ENCODE assay signal across 18 mouse cellular contexts in genomic region chr1:152260950-152261349, GRCm38 (mm10).
DNase-seq lines count a peak whose midpoint lies in the region; ATAC-seq and TF ChIP-seq lines count a peak whose summit lies in the region.
"Had no signal": no experiment of that assay in that cellular context is flagged by ENCODE, and none has a peak within 500 bp of the region (broad histone marks: within the 10 kb centered on the region; RNA-seq: fewer than 3 reads in every experiment).

No protein-coding gene starts in this region.

- no peak overlapping the region for H3K9ac ChIP-seq in lung, embryonic 14.5 days
- H3K9ac ChIP-seq: heart, embryonic 15.5 days; limb, embryonic 13.5 days; liver, embryonic 15.5 days had no signal

- 97% methylated on average over 1 of the region's 1 CpGs for WGBS in lung, embryonic 14.5 days

- no peak overlapping the region for H3K4me2 ChIP-seq in lung, embryonic 14.5 days
- H3K4me2 ChIP-seq: heart, embryonic 15.5 days; limb, embryonic 13.5 days; liver, embryonic 15.5 days had no signal

- intact Hi-C loops in gastrocnemius, adult 2 months (cut with DNase I): no loop called here

- H3K27ac ChIP-seq in gastrocnemius, adult 2 months: no peak overlapping the region
- no peak overlapping the region for H3K27ac ChIP-seq in lung, embryonic 14.5 days (ENCODE audit: low read depth)
- H3K27ac ChIP-seq: heart, adult 2 months; heart, embryonic 15.5 days; limb, embryonic 13.5 days; liver, embryonic 15.5 days had no signal

- no peaks in the 10 kb centered on the region for H3K9me3 ChIP-seq in lung, embryonic 14.5 days (ENCODE audit: low read depth, low read length)
- H3K9me3 ChIP-seq: heart, embryonic 15.5 days; limb, embryonic 13.5 days; liver, embryonic 15.5 days had no signal

- no peaks in the 10 kb centered on the region for H3K4me1 ChIP-seq in lung, embryonic 14.5 days (ENCODE audit: insufficient read depth)
- H3K4me1 ChIP-seq: heart, embryonic 15.5 days; liver, embryonic 15.5 days had no signal

- H3K36me3 ChIP-seq in lung, embryonic 14.5 days (ENCODE audit: insufficient read depth): no peaks in the 10 kb centered on the region
- H3K36me3 ChIP-seq: G1E; heart, embryonic 15.5 days; limb, embryonic 13.5 days; liver, embryonic 15.5 days had no signal

- no peak overlapping the region for H3K4me3 ChIP-seq in gastrocnemius, adult 2 months
- H3K4me3 ChIP-seq in lung, embryonic 14.5 days (ENCODE audit: low read depth, low read length): no peak overlapping the region
- H3K4me3 ChIP-seq: heart, adult 2 months; heart, embryonic 15.5 days; limb, embryonic 13.5 days; liver, embryonic 15.5 days had no signal

- H3K27me3 ChIP-seq in lung, embryonic 14.5 days (ENCODE audit: insufficient read depth, low read length): no peaks in the 10 kb centered on the region
- H3K27me3 ChIP-seq: heart, embryonic 15.5 days; limb, embryonic 13.5 days; liver, embryonic 15.5 days had no signal

- DNase-seq in gastrocnemius, adult 2 months: no peak
- DNase-seq in gastrocnemius, postnatal 4 days (ENCODE audit: low spot score in 2 of 2): no peak
- peak; percentile 21 for DNase-seq in lung, embryonic 14.5 days
- DNase-seq in lung, postnatal 10 days: no peak
- DNase-seq in 3T3-L1 (ENCODE audit: low read depth, low spot score) (peak; percentile 21), NIH3T3 (ENCODE audit: low read depth) (peak; percentile 36)
- DNase-seq in urinary bladder, adult 2 months (ENCODE audit: low spot score): no peak
- DNase-seq: adrenal gland, adult 8-10 months; cerebellum, adult 11-12 months; gastrocnemius, postnatal 10 days; heart, adult 2 months; kidney, adult 8-10 months; lung, postnatal 4 days; thymus, postnatal 36 days had no signal

- peak; percentile 24 for TF ChIP-seq CTCF in gastrocnemius, adult 2 months (IDR thresholded peaks at IDR 0.05)
- 0 out of 2 replicates have a peak, but pooled peaks have one; percentile 9 for TF ChIP-seq CTCF in lung, embryonic 14.5 days (IDR thresholded peaks at IDR 0.05; ENCODE audit: low read depth)

- no peak for ATAC-seq in lung, embryonic 14.5 days (ENCODE audit: insufficient read depth)

Comparison
In these comparisons a context has a peak if more than half of its experiments do, and no peak if none do; other contexts are left out.
1. DNase-seq: peak in lung, embryonic 14.5 days (single experiment), 3T3-L1 (single experiment) and NIH3T3 (single experiment); none in gastrocnemius, adult 2 months (single experiment), gastrocnemius, postnatal 4 days (0 of 2), lung, postnatal 10 days (single experiment) and urinary bladder, adult 2 months (single experiment).